Mouse (Mus musculus) liver, embryonic 14.5 days (tissue): Measurements from ENCODE around the gene Pcca.

Experiments used
- CTCF ChIP-seq: IDR thresholded peaks from 2 replicates; pipeline ENCODE4 v1.5.1; 2016; ENCODE audit warnings: antibody characterized with exemption, low read depth, control low read depth
- EP300 ChIP-seq: IDR thresholded peaks from 2 replicates; pipeline ENCODE4 v1.6.1; 2016; ENCODE audit warnings: antibody characterized with exemption, low read depth

DNA sequence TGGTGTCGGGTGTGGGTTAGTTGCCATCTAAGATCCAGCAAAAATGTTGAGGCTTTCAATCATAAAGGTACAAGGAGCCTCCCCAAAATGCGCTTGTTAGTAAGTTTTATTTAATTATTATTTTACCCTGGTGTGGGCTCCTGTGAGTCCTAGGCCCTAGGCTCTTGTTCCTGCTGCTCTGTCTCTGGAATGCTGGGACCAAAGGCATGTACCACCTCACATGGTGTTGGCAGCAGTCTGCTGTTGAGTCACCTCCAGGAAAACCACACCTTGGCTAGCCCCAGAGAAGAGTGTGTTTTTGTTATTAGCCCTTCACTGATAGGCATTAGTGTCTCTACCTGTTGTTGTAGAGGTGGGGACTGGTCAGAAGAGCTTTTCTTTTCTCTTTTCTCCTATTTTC is 83.5 kb downstream of the Pcca start:
- TF ChIP-seq CTCF (no peak), EP300 (no peak)
